Mouse (Mus musculus) stomach, postnatal 0 days (tissue): ENCODE data around the gene Macrod1. TPM values are rescaled to one million over a fixed set of nuclear protein-coding genes. Genes with fewer than 3 reads are reported as not detected.

Experiments
- ATAC-seq: fragments of 200-750 bp; cut with Nextera tagmentation; 2 replicates; pipeline ENCODE4 v1.8.0; 2017; ENCODE audit not compliant: low FRiP score, low TSS enrichment
- DNase-seq: peaks from one replicate; pipeline ENCODE4 v3.0.0-alpha.2; 2016; ENCODE audit warnings: low spot score
- H3K27ac ChIP-seq: fragments of 300-500 bp; sonication (generic); replicated peaks from 2 replicates; pipeline ENCODE4 v1.5.1; 2014; ENCODE audit warnings: mild to moderate bottlenecking, control low read depth
- H3K27me3 ChIP-seq: fragments of 300-500 bp; sonication (generic); 2 replicates; pipeline ENCODE4 v1.6.1; 2014; ENCODE audit warnings: low read length; ENCODE audit not compliant: control insufficient read depth, insufficient read depth
- H3K36me3 ChIP-seq: fragments of 300-500 bp; sonication (generic); 2 replicates; pipeline ENCODE4 v1.6.1; 2014; ENCODE audit warnings: low read length, mixed read lengths; ENCODE audit not compliant: control insufficient read depth, insufficient read depth
- H3K4me1 ChIP-seq: fragments of 300-500 bp; sonication (generic); replicated peaks from 2 replicates; pipeline ENCODE4 v1.6.1; 2014; ENCODE audit warnings: antibody characterized with exemption; ENCODE audit not compliant: control insufficient read depth, insufficient read depth
- H3K4me2 ChIP-seq: fragments of 300-500 bp; sonication (generic); replicated peaks from 2 replicates; pipeline ENCODE4 v1.6.1; 2014; ENCODE audit warnings: low read depth, mild to moderate bottlenecking, control low read depth, moderate library complexity
- H3K4me3 ChIP-seq: fragments of 300-500 bp; sonication (generic); 2 replicates; pipeline ENCODE4 v1.5.1; 2014; ENCODE audit warnings: low read depth, low read length, control low read depth
- H3K9ac ChIP-seq: fragments of 300-500 bp; sonication (generic); 2 replicates; pipeline ENCODE4 v1.6.1; 2014; ENCODE audit warnings: mild to moderate bottlenecking, low read length, control low read depth, mixed read lengths
- H3K9me3 ChIP-seq: fragments of 300-500 bp; sonication (generic); 2 replicates; pipeline ENCODE4 v1.6.1; 2016; ENCODE audit warnings: low read length; ENCODE audit not compliant: control insufficient read depth
- CTCF ChIP-seq: IDR thresholded peaks from 2 replicates; pipeline ENCODE4 v1.5.1; 2016; ENCODE audit warnings: antibody characterized with exemption, low read depth, mild to moderate bottlenecking, moderate library complexity
- EP300 ChIP-seq: optimal IDR thresholded peaks from 2 replicates; pipeline ENCODE3; 2016; ENCODE audit warnings: antibody characterized with exemption
- WGBS: fragments of 180-500 bp; shearing (Covaris S2); extraction: QIAGEN DNeasy Blood & Tissue Kit; methylation state at CpG from one replicate; pipeline ENCODE4 v1.1.7; 2014; 5-methylcytosine and 5-hydroxymethylcytosine counted together
- polyA plus RNA-seq: library from polyadenylated mRNA; unstranded; fragments of >200 nt; fragmentation: Nextera tagmentation; extraction: Ambion mirVana; gene quantifications from 2 replicates; pipeline ENCODE4 v1.2.1, GENCODE M21; 2015

Macrod1 gene
- polyA plus RNA-seq, 1 experiment from 2014 or later: 16.8 TPM

- 0 out of 2 replicates have a peak overlapping the region, but pooled peaks have one; percentile 45 for H3K9ac ChIP-seq
- 0 out of 2 replicates have a peak overlapping the region, but pooled peaks have one; percentile 35 for H3K27ac ChIP-seq
- DNase-seq (no peak), ATAC-seq (no peak)
- no peak overlapping the region for H3K4me2 ChIP-seq
- H3K9me3 ChIP-seq: no peaks in the 10 kb centered on the region
- TF ChIP-seq CTCF: no peak
- TF ChIP-seq EP300: no peak
- WGBS: 53% methylated on average over 14 of the region's 14 CpGs
- H3K4me3 ChIP-seq: no peak overlapping the region
- no peaks in the 10 kb centered on the region for H3K27me3 ChIP-seq
- H3K36me3 ChIP-seq: no peaks in the 10 kb centered on the region
- 0 out of 2 replicates have a peak, but pooled peaks cover 4% of the 10 kb centered on the region for H3K4me1 ChIP-seq
These were observed 57.0 kb downstream of the Macrod1 start for GRCm38 (mm10) chr19:7113574-7113973.

- no peak for DNase-seq
- ATAC-seq: no peak
- H3K27me3 ChIP-seq: no peaks in the 10 kb centered on the region
- no peaks in the 10 kb centered on the region for H3K4me1 ChIP-seq
- H3K4me2 ChIP-seq: no peak overlapping the region
- no peak for TF ChIP-seq CTCF
- no peak for TF ChIP-seq EP300
- H3K36me3 ChIP-seq: no peaks in the 10 kb centered on the region
- H3K27ac ChIP-seq: no peak overlapping the region
- 85% methylated on average over 4 of the region's 4 CpGs for WGBS
- H3K9me3 ChIP-seq: no peaks in the 10 kb centered on the region
- H3K4me3 ChIP-seq: no peak overlapping the region
- H3K9ac ChIP-seq: no peak overlapping the region
These were observed 59.6 kb downstream of the Macrod1 start for GRCm38 (mm10) chr19:7116038-7116731.

- no peak overlapping the region for H3K27ac ChIP-seq
- H3K36me3 ChIP-seq: no peaks in the 10 kb centered on the region
- ATAC-seq (no peak), DNase-seq (no peak)
- no peak overlapping the region for H3K9ac ChIP-seq
- H3K9me3 ChIP-seq: no peaks in the 10 kb centered on the region
- no peak overlapping the region for H3K4me3 ChIP-seq
- no peak overlapping the region for H3K4me2 ChIP-seq
- WGBS: 49% methylated on average over 4 of the region's 4 CpGs
- no peaks in the 10 kb centered on the region for H3K4me1 ChIP-seq
- no peaks in the 10 kb centered on the region for H3K27me3 ChIP-seq
- TF ChIP-seq CTCF (no peak), EP300 (no peak)
These were observed 60.5 kb downstream of the Macrod1 start for GRCm38 (mm10) chr19:7117141-7117540.

GRCm38 (mm10) chr19:7117653-7118307 is 61.2 kb downstream of the Macrod1 start:
- WGBS: 75% methylated on average over 8 of the region's 8 CpGs
- H3K4me3 ChIP-seq: no peak overlapping the region
- TF ChIP-seq EP300: no peak
- no peak for TF ChIP-seq CTCF
- no peak overlapping the region for H3K9ac ChIP-seq
- no peak overlapping the region for H3K4me2 ChIP-seq
- no peaks in the 10 kb centered on the region for H3K4me1 ChIP-seq
- H3K27me3 ChIP-seq: no peaks in the 10 kb centered on the region
- H3K9me3 ChIP-seq: no peaks in the 10 kb centered on the region
- DNase-seq (no peak), ATAC-seq (no peak)
- H3K36me3 ChIP-seq: no peaks in the 10 kb centered on the region
- no peak overlapping the region for H3K27ac ChIP-seq

- no peak overlapping the region for H3K4me2 ChIP-seq
- H3K9me3 ChIP-seq: no peaks in the 10 kb centered on the region
- H3K27ac ChIP-seq: no peak overlapping the region
- H3K27me3 ChIP-seq: no peaks in the 10 kb centered on the region
- no peak overlapping the region for H3K9ac ChIP-seq
- ATAC-seq (no peak), DNase-seq (no peak)
- H3K4me3 ChIP-seq: no peak overlapping the region
- WGBS: 43% methylated on average over 11 of the region's 11 CpGs
- H3K4me1 ChIP-seq: no peaks in the 10 kb centered on the region
- no peak for TF ChIP-seq EP300
- TF ChIP-seq CTCF: no peak
- H3K36me3 ChIP-seq: no peaks in the 10 kb centered on the region
These were observed 64.6 kb downstream of the Macrod1 start for GRCm38 (mm10) chr19:7121252-7121651.

- ATAC-seq (no peak), DNase-seq (no peak)
- 47% methylated on average over 4 of the region's 4 CpGs for WGBS
- no peak overlapping the region for H3K4me2 ChIP-seq
- TF ChIP-seq EP300 (no peak), CTCF (no peak)
- H3K4me1 ChIP-seq: no peaks in the 10 kb centered on the region
- H3K9ac ChIP-seq: no peak overlapping the region
- no peaks in the 10 kb centered on the region for H3K27me3 ChIP-seq
- no peak overlapping the region for H3K27ac ChIP-seq
- no peaks in the 10 kb centered on the region for H3K9me3 ChIP-seq
- H3K36me3 ChIP-seq: no peaks in the 10 kb centered on the region
- no peak overlapping the region for H3K4me3 ChIP-seq
These were observed 65.7 kb downstream of the Macrod1 start for GRCm38 (mm10) chr19:7122277-7122676.
